Mouse (Mus musculus) sigmoid colon, adult 10 weeks (tissue): Measurements from ENCODE around the gene H6pd. TPM values are rescaled to one million over a fixed set of nuclear protein-coding genes. Genes with fewer than 3 reads are reported as not detected.

Source experiments
- polyA plus RNA-seq: library from polyadenylated mRNA; stranded (reverse); fragments of 350-450 nt; fragmentation: Illumina TruSeq; extraction: RNeasy Lipid Tissue Mini Kit (QIAGEN cat#74804); gene quantifications from one replicate; pipeline ENCODE4 v1.2.3, GENCODE M21; 2014; ENCODE audit warnings: low read depth, low replicate concordance

Gene H6pd
- polyA plus RNA-seq: 4.3 TPM

DNA sequence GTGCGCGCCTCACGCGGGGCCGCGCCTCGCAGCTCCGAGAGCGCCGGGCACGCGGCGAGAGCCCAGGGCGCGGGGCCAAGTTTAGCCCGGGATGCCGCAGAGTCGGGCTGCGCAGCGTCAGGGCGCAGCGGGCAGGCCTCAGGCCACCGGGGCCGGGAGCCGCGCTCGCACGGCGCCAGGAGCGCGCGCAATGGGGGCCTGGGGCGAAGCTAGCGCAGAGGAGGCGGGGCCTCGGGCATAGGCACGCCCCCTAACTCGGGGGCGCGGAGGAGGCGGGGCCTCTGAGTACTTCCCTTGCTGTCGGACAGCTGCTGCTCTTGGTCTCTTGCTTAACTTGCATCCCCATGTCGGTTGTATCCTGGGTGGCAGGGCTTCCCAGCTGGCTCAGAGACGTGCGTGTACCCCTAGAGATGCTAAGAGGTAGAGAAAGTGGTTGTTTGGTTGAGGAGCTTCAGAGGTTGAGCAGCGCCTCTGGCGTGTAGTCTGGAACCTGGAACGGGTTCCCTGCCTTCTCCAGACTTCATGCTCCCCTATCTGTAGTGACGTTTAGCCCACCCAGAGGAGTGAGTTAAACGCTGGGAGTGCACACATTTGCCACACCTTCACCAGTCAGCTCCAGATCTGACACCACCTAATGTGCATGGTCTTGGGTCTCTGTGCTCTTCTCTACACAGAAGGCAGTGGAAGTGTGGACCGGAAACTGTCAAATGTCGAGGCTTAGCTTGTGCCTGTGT is at the start of gene H6pd:
H6pd (minus strand) TSS at position 171 of the 734 bp plus-strand sequence.

DNA sequence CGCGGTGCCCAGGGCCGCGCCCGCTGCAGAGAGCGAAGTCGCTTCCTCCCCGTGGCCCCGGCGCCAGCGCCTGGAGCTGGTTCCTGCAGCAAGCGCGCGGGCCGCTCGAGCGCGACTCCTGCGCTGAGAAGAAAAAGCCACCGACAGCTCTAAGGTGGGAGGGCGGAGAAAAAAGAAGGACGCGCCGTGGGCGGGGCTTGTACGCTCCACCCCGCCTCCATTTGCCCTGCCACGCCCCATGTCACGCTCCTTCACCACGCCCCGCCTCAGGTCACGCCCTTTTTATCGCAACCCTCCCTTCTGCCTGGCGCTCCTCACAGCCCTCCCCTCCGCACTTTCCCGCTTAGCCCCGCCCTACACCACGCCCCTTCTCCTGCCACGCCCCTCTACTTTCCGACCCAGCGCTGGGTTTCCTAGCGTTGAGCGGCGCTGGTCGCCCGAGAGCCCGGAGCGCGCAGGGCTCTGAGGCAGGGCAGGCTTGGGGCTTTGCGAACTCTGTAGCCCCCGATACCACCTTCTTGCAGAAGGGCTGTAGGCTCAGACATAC is 53.9 kb downstream of the H6pd start, which contains the start of gene Spsb1:
Spsb1 (minus strand) TSS at position 151 of the 547 bp plus-strand sequence.

Other genes starting within 250 kb of the H6pd start
- gene Slc25a33, start 234.7 kb downstream of the H6pd start, polyA plus RNA-seq: 4.0 TPM
- gene Spsb1, start 54.0 kb downstream of the H6pd start, polyA plus RNA-seq: 4.0 TPM
- 1.2 TPM for gene Gpr157, start 78.3 kb upstream of the H6pd start, polyA plus RNA-seq
- gene Slc2a5, start 110.3 kb upstream of the H6pd start, polyA plus RNA-seq: 0.44 TPM
- not detected for gene Slc2a7, start 139.9 kb upstream of the H6pd start, polyA plus RNA-seq
- not detected for gene Car6, start 192.3 kb upstream of the H6pd start, polyA plus RNA-seq
- gene Eno1, start 227.7 kb upstream of the H6pd start, polyA plus RNA-seq: 127 TPM